Mouse (Mus musculus): ENCODE results near the gene Tubb4b.

DNA sequence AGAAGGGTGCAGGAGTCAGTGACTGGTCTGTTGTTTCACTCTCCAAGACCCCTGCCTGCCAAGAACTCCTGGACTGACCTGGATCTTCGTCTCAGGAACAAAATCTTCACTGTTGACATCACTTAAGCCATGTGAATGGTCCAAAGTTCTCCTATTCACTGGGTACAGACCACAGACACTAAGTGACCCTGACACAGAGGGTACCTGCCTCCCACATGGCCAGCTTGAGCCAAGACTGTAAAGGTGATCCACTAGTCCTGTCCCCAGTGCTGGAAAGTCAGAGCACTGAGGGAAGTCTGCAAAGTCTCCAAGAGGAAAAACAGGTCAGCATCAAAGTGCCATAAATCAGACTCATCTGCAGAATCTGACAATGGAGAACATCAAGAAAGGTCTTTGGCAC lies 16.9 kb downstream of the Tubb4b start:
- no peak for TF ChIP-seq POLR2A (IDR thresholded peaks at IDR 0.05; ENCODE audit: low read depth, low read length)
- no peak for TF ChIP-seq CTCF (IDR thresholded peaks at IDR 0.05; ENCODE audit: borderline replicate concordance, insufficient read depth, low read length)

Data from embryonic fibroblast, embryonic 13.5 days (primary cell).